Mouse (Mus musculus): Measurements from ENCODE around the gene Gm17689.

Gm17689 gene

DNA sequence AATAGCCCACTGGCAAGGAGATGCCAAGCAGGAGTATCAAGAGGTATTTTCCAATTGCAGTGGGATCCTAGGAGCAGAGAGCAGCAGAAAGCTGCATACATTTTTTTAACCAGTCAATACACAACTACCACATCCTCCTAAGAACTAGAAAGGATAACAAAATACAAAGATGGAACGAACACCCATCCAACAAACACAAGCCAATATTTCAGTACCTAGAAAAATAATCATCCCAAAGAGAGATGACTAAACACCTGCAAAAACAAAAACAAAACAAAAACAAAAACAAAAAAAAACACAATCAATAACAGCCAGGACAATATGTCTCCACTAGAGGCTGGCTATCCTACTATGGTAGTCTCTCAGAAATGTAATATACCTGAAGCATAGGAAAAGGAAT, at the start of gene Gm17689:
Gm17689 (minus strand) TSS at position 101 of the 400 bp plus-strand sequence.
- DNase-seq (ENCODE audit: low read depth in 2 of 2, low spot score in 2 of 2), result no peak

DNA sequence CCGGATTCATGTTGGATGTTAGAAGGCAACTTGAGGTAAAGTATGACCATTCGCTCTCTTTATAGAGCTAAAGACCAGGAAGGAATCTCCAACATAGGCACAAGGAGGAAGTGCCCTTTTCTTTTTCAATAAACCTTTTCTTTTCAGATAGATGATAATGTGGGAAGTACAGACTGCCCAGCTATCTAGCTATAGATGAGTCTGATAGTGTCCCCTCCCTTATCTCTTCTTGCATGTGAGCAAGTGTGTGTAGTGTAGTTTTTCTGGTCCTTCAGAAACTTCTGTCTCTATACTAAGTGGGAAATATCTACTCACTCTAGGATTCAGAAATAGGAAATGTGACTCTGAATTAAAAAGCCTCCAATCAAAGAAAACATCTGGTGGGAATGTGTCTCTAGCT, 40.6 kb downstream of the Gm17689 start, which contains the start of gene Gm5615:
Gm5615 (minus strand) TSS at position 101 of the 400 bp plus-strand sequence.
- DNase-seq (ENCODE audit: low read depth in 2 of 2, low spot score in 2 of 2), result no peak

Measured in CD8-positive naive resting alpha-beta T cell, adult 2 months (primary cell).